ENCODE assay signal across 22 mouse cellular contexts in the genomic region with DNA sequence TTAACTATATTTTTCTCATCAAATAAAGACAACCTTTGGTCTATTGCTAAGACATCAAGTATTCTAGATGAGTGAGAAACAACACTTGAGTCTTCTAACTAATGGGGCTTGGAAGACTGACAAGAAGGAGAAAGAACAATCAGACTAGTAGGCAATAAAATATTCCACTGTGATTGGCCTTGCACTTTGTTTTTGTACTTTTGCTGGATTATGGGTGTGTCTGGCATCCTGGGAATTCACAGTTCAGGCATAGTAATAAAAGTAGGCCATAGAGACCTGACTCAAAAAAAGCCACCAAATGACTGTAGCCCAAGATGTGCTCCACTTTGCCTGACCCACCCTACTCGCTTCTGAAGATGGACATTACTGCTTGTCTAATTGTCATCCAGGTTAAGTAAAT. TPM values are rescaled to one million over a fixed set of nuclear protein-coding genes. Genes with fewer than 3 reads are reported as not detected.
DNase-seq lines count a peak whose midpoint lies in the region; ATAC-seq lines count a peak whose summit lies in the region.
"Had no signal": no experiment of that assay in that cellular context is flagged by ENCODE, and none has a peak within 500 bp of the region (broad histone marks: within the 10 kb centered on the region; RNA-seq: fewer than 3 reads in every experiment).

No protein-coding gene starts in this region.

- H3K4me3 ChIP-seq in kidney, embryonic 14.5 days (ENCODE audit: low read length) = no peak overlapping the region
- no peak overlapping the region for H3K4me3 ChIP-seq in intestine, embryonic 15.5 days (replicated peaks)
- H3K4me3 ChIP-seq: embryonic facial prominence, embryonic 13.5 days; erythroblast, embryonic 14.5 days; forebrain, embryonic 12.5 days; liver, embryonic 13.5 days; megakaryocyte, embryonic 14.5 days; midbrain, embryonic 13.5 days had no signal

- no peaks in the 10 kb centered on the region for H3K36me3 ChIP-seq in kidney, embryonic 14.5 days (ENCODE audit: control insufficient read depth, insufficient read depth, low read length)
- H3K36me3 ChIP-seq in intestine, embryonic 15.5 days = no peaks in the 10 kb centered on the region
- H3K36me3 ChIP-seq: embryonic facial prominence, embryonic 13.5 days; forebrain, embryonic 12.5 days; liver, embryonic 13.5 days; midbrain, embryonic 13.5 days had no signal

- ATAC-seq in kidney, embryonic 14.5 days (ENCODE audit: low FRiP score, low TSS enrichment) = peak; percentile 55; the same call in 1 of the 2 replicates
- ATAC-seq in intestine, embryonic 15.5 days = peak; percentile 51
- ATAC-seq: hindbrain, embryonic 16.5 days; midbrain, embryonic 13.5 days had no signal

- WGBS in kidney, embryonic 14.5 days = 28% methylated on average over 1 of the region's 1 CpGs
- WGBS in intestine, embryonic 15.5 days = 71% methylated on average over 1 of the region's 1 CpGs

- no peak for DNase-seq in kidney, postnatal 25 days
- DNase-seq in 3134 (ENCODE audit: extremely low read depth, insufficient read length, low spot score) = peak; percentile 1
- DNase-seq in Muller cell, postnatal 12 days (ENCODE audit: inconsistent ontology term) = peak; percentile 35
- DNase-seq in layer of hippocampus, postnatal 36 days = no peak
- no peak for DNase-seq in left cerebral cortex, adult 11 months (ENCODE audit: low spot score)
- no peak for DNase-seq in thymus, adult 18-20 months
- DNase-seq: adrenal gland, adult 2 months; cerebellum, adult 2 months; cerebellum, postnatal 36 days; embryo, embryonic 11 days; kidney, adult 11 months; liver, embryonic 13.5 days; lung, adult 2 months; thymus, postnatal 25 days had no signal

- H3K4me2 ChIP-seq in kidney, embryonic 14.5 days (replicated peaks; ENCODE audit: low read depth, low read length) = no peak overlapping the region
- H3K4me2 ChIP-seq in intestine, embryonic 15.5 days (replicated peaks) = no peak overlapping the region
- H3K4me2 ChIP-seq: embryonic facial prominence, embryonic 13.5 days; forebrain, embryonic 12.5 days; liver, embryonic 13.5 days; midbrain, embryonic 13.5 days had no signal

- no peaks in the 10 kb centered on the region for H3K27me3 ChIP-seq in kidney, embryonic 14.5 days (ENCODE audit: control insufficient read depth, insufficient read depth, low read length)
- no peaks in the 10 kb centered on the region for H3K27me3 ChIP-seq in intestine, embryonic 15.5 days (replicated peaks)
- H3K27me3 ChIP-seq: embryonic facial prominence, embryonic 13.5 days; forebrain, embryonic 12.5 days; liver, embryonic 13.5 days; megakaryocyte, embryonic 14.5 days; midbrain, embryonic 13.5 days had no signal

- no peaks in the 10 kb centered on the region for H3K9me3 ChIP-seq in kidney, embryonic 14.5 days (ENCODE audit: control insufficient read depth, low read length)
- no peaks in the 10 kb centered on the region for H3K9me3 ChIP-seq in intestine, embryonic 15.5 days
- H3K9me3 ChIP-seq: embryonic facial prominence, embryonic 13.5 days; forebrain, embryonic 12.5 days; liver, embryonic 13.5 days; megakaryocyte, embryonic 14.5 days; midbrain, embryonic 13.5 days had no signal

- H3K4me1 ChIP-seq in kidney, embryonic 14.5 days (ENCODE audit: control insufficient read depth, insufficient read depth, low read length) = 0 out of 2 replicates have a peak, but pooled peaks cover 5% of the 10 kb centered on the region
- H3K4me1 ChIP-seq in intestine, embryonic 15.5 days (replicated peaks) = no peaks in the 10 kb centered on the region
- H3K4me1 ChIP-seq: forebrain, embryonic 12.5 days; liver, embryonic 13.5 days; megakaryocyte, embryonic 14.5 days; midbrain, embryonic 13.5 days had no signal

- no peak overlapping the region for H3K9ac ChIP-seq in kidney, embryonic 14.5 days (ENCODE audit: low read depth, low read length)
- no peak overlapping the region for H3K9ac ChIP-seq in intestine, embryonic 15.5 days
- H3K9ac ChIP-seq: embryonic facial prominence, embryonic 13.5 days; forebrain, embryonic 12.5 days; liver, embryonic 13.5 days; midbrain, embryonic 13.5 days had no signal

- no peak overlapping the region for H3K27ac ChIP-seq in kidney, embryonic 14.5 days (ENCODE audit: low read depth, low read length)
- H3K27ac ChIP-seq in intestine, embryonic 15.5 days = no peak overlapping the region
- H3K27ac ChIP-seq: embryonic facial prominence, embryonic 13.5 days; forebrain, embryonic 12.5 days; liver, embryonic 13.5 days; midbrain, embryonic 13.5 days had no signal

RNA-seq across cellular contexts. Expression of a gene that starts 50.0 kb away (rescaled TPM):
- 17.6 and 21.9 TPM in 2 replicates for polyA plus RNA-seq in kidney, embryonic 14.5 days (2014; fragmentation: Nextera tagmentation; extraction: Ambion mirVana)
- polyA plus RNA-seq in intestine, embryonic 15.5 days (2015; fragmentation: Nextera tagmentation; extraction: Ambion mirVana) = 28.9 and 31.9 TPM in 2 replicates
- total RNA-seq in layer of hippocampus, postnatal 36 days (2021) = 1 to 10 TPM; 1.7 to 4.3 TPM

Comparison
In these comparisons a context has a peak if more than half of its experiments do, and no peak if none do; other contexts are left out.
1. DNase-seq: peak in 3134 (single experiment) and Muller cell, postnatal 12 days (single experiment); none in kidney, postnatal 25 days (0 of 2), layer of hippocampus, postnatal 36 days (0 of 2), left cerebral cortex, adult 11 months (single experiment) and thymus, adult 18-20 months (0 of 2).